Mouse (Mus musculus): Measurements from ENCODE around the gene Emp3. TPM values are rescaled to one million over a fixed set of nuclear protein-coding genes. Genes with fewer than 3 reads are reported as not detected.

The Emp3 gene
- total RNA-seq, 2 experiments from 2014 or later = 7.7 to 18.2 TPM

DNA sequence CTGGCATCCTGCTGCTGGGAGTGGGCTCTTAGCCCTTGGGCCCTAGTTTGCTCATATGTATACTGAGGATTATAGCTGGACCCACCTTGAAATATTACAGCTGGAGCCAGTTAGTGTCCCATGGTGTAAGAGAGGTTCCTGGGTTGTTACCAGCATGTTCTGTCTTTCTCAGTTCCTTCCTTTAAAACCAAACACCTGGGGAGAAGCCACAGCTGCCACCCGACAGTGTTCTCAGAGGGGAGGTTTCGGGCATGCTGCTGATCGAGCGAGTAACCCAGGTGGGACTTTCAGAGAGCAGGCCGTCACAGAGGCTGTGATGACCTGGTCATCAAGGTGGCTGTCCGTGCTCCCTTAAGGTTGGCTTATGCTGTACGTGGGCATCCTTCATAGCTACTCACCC lies 44.3 kb downstream of the Emp3 start:
- no peak for TF ChIP-seq CTCF (IDR thresholded peaks at IDR 0.05)
- H3K27ac ChIP-seq = no peak overlapping the region
- no peak overlapping the region for H3K4me3 ChIP-seq
- no peak for DNase-seq
- intact Hi-C loops (cut with DNase I) = no loop called here

DNA sequence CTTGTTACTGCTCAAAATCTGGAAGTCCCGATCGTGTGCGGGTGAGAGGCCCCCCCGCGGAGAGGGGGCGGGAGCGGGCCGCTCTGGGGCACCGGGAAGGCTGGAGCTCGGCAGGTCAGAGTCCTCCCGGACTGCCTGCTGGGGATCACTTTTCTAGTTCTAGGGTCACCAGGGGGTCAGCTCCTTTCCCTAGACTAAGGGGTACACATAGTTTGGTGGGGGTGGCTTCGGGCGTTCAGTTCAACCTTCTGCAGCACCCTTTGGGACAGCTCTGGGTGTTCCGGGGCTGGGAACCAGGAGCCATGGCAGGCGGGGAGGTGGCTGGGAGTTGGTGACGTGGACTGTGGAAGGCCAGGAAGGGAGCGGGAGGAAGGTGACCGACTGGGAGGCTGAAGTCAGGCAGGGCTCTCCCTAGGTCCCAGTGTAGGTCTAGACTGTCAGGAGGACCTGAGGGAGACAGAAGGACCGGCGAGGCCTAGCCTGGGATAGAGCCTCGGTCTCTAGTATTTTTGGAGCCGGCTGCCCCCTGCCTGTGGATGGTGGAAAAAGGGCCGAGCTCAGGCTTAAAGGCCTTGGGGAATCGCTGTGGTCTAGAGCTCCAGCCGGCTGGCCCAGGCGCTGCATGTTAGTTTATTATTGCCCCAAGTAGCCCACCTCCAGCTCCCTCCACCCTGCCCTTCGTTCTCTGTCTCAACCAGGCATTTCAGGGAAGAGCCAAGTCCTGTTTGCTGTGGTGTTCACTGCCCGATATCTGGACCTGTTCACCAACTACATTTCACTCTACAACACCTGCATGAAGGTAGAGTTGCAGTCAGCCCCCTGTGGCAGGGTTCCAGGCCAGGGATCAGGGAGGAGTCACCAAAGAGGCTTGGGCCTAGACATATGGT lies 47.9 kb downstream of the Emp3 start:
- intact Hi-C loops (cut with DNase I) = loop anchor here (2.0 kb wide), 1 partner anchor 23 kb away; the partner anchor contains the start of genes Syngr4 and Tmem143
- peak overlapping the region; percentile 97 for H3K4me3 ChIP-seq
- DNase-seq = peak; percentile 70

DNA sequence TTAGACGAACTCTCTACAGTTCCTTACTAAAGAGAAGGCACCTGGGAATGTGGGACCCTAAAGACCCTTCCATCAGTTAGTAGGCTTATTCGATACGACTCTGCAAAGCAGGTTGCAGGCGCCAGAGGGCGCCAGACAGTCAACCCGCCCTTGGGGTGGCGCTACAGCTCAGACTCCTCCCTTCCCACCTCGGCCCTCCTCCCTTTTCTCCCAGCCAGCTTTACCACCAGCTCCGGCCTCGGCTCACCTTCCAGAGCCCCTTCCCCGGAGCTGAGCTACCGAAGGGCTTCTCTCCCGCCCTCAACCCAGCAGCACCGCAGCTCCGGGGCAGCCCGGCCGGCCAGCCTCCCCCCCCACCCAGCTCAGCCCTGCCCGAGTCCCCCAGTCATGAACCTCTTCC lies 48.6 kb downstream of the Emp3 start, which contains the start of gene Kdelr1:
TSS of gene Kdelr1 (plus strand) at position 149 of the 400 bp plus-strand sequence.
- H3K27ac ChIP-seq = peak within 1 kb of the TSS; percentile 95
- intact Hi-C loops (cut with DNase I) = loop anchor here (1.0 to 2.0 kb wide), 3 partner anchors 24 to 137 kb away; partner anchors contain the start of genes Syngr4 and Tmem143
- peak; percentile 92 for DNase-seq
- H3K4me3 ChIP-seq = peak within 1 kb of the TSS; percentile 97
- no peak; the same call in 1 of the 2 replicates for TF ChIP-seq CTCF (IDR thresholded peaks at IDR 0.05)

More for the DNA sequence above, 47.9 kb downstream of the Emp3 start:
- TF ChIP-seq CTCF (IDR thresholded peaks at IDR 0.05) = peak; percentile 45
- peak overlapping the region; percentile 95 for H3K27ac ChIP-seq

DNA sequence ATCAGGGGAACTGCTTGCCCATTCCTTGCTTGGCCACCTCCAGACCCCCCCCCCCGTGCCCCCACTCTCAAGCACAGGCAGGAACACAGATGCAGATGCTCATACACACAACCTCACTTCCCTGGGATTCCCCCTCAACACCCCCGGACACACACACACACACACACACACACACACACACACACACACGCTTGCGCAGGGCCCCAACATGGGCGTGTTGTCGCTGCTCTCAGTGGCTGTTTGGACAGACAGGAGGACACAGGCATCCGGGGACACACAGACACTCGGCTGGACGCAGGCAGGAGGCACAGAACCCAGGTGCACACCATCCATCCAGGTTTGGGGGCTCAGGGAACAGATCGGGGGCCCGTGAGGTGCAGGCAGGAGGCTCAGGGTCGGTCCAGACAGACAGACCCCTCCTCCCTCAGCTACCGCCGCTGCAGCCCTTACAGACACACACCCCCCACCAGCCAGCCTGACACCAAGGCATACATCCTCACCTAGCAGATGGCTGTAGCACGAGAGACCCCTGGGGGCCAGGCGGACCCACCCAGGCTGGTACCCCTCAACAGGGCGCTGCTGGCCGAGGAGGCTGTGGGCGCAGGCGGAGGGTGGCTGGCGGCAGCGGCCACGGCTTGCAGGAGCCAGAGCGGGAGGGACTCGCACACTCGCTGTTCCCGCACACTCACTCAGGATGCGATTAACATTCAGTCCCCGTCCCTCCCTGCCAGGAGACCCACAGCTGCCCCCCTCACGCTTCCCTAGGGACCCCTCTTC lies 50.7 kb downstream of the Emp3 start:
- no peak overlapping the region for H3K27ac ChIP-seq
- DNase-seq = peak; percentile 30
- intact Hi-C loops (cut with DNase I) = no loop called here
- TF ChIP-seq CTCF (IDR thresholded peaks at IDR 0.05) = no peak
- no peak overlapping the region for H3K4me3 ChIP-seq

DNA sequence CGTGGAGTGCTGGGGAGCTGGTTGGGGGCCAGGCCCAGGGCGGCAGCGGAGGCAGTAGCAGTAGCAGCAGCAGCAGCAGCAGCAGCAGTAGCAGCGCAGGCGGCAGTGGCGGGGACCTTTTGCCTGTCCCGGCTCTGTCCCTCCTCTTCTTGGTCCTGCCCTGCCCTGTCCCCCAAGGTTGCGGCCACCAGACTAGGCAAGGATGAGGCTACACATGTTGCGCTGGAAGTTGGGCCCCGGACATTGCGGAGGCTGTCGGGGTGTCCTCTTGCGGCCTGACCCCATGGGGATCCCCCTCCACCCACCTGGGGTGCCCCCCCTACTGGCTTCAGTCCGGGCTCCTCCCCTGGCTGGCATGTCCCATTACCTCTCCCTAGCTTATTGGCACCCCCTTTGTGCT lies 51.4 kb downstream of the Emp3 start:
- peak; percentile 29 for DNase-seq

DNA sequence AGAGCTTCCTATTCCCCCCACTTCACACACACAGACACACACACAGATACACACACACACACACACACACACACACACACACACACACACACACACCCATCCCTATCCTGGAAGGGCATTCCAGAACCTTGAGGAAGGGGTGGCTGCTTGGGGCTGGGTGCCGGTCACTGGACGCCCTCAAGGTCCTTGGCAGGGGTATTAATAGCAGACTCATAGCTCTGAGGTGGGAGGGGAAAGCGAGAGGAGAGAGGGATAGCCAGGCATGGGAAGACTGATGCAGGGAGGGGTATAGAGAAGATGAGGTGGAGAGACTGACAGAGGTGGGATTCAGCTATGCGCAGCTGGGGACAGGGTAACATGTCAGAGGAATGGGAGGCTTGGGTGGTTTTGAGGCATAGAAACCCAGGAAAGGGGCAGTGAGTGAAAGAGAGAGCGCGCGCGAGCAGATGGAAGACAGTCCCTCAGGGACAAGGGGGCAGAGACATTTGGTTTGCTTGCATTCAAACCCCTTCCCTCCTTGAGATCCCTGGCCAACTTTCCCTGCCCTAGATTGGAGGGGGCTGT lies 52.0 kb downstream of the Emp3 start:
- no peak overlapping the region for H3K4me3 ChIP-seq
- no peak overlapping the region for H3K27ac ChIP-seq
- intact Hi-C loops (cut with DNase I) = no loop called here
- TF ChIP-seq CTCF (IDR thresholded peaks at IDR 0.05) = no peak
- peak; percentile 17 for DNase-seq

More for the DNA sequence above, 51.4 kb downstream of the Emp3 start:
- H3K4me3 ChIP-seq = no peak overlapping the region
- H3K27ac ChIP-seq = no peak overlapping the region
- no peak for TF ChIP-seq CTCF (IDR thresholded peaks at IDR 0.05)
- intact Hi-C loops (cut with DNase I) = no loop called here

Other genes starting within 250 kb of the Emp3 start
- gene Ntn5, start 237.4 kb downstream of the Emp3 start, total RNA-seq (2021) = under 1 TPM; 0.20 to 0.50 TPM
- gene Sec1, start 227.0 kb downstream of the Emp3 start, total RNA-seq (2021) = under 1 TPM in 1 of 2 experiments, not detected in 1; 0.25 TPM
- 10 to 100 TPM in 1 of 2 experiments, 1 to 10 TPM in 1; 7.7 to 16.4 TPM for gene Car11, start 221.6 kb downstream of the Emp3 start, total RNA-seq (2021)
- 100 to 1,000 TPM in 1 of 2 experiments, 1 to 10 TPM in 1; 8.8 to 105 TPM for gene Dbp, start 216.3 kb downstream of the Emp3 start, total RNA-seq (2021)
- gene Rpl18, start 205.9 kb downstream of the Emp3 start, total RNA-seq (2021) = 100 to 1,000 TPM; 451 to 508 TPM
- gene Sphk2, start 203.4 kb downstream of the Emp3 start, total RNA-seq (2021) = 10 to 100 TPM; 14.4 to 15.8 TPM
- under 1 TPM; 0.08 to 0.31 TPM for gene Fam83e, start 200.2 kb downstream of the Emp3 start, total RNA-seq (2021)
- gene Spaca4, start 195.6 kb downstream of the Emp3 start, total RNA-seq (2021) = not detected
- gene Lmtk3, start 137.7 kb downstream of the Emp3 start, total RNA-seq (2021) = under 1 TPM in 1 of 2 experiments, not detected in 1; 0.06 TPM
- gene Sult2b1, start 136.7 kb downstream of the Emp3 start, total RNA-seq (2021) = not detected
- gene Cyth2, start 106.8 kb downstream of the Emp3 start, total RNA-seq (2021) = 10 to 100 TPM; 29.6 to 33.2 TPM
- gene Kcnj14, start 96.6 kb downstream of the Emp3 start, total RNA-seq (2021) = under 1 TPM in 1 of 2 experiments, not detected in 1; 0.20 TPM
- 10 to 100 TPM; 14.6 to 16.0 TPM for gene Grwd1, start 90.5 kb downstream of the Emp3 start, total RNA-seq (2021)
- 10 to 100 TPM; 63.2 to 65.6 TPM for gene Kdelr1, start 48.6 kb downstream of the Emp3 start, total RNA-seq (2021)
- under 1 TPM; 0.13 to 0.14 TPM for gene Grin2d, start 43.0 kb downstream of the Emp3 start, total RNA-seq (2021)
- gene Syngr4, start 24.7 kb downstream of the Emp3 start, total RNA-seq (2021) = not detected
- 10 to 100 TPM; 51.3 to 66.3 TPM for gene Tmem143, start 24.5 kb downstream of the Emp3 start, total RNA-seq (2021)
- under 1 TPM; 0.28 to 0.45 TPM for gene Ccdc114, start 2.7 kb upstream of the Emp3 start, total RNA-seq (2021)
- gene Abcc6, start 108.9 kb upstream of the Emp3 start, total RNA-seq (2021) = under 1 TPM in 1 of 2 experiments, not detected in 1; 0.20 TPM
- gene Nomo1, start 112.3 kb upstream of the Emp3 start, total RNA-seq (2021) = 10 to 100 TPM; 74.9 to 78.9 TPM
- gene Kcnj11, start 179.4 kb upstream of the Emp3 start, total RNA-seq (2021) = 100 to 1,000 TPM; 109 to 121 TPM

Data from gastrocnemius, adult 2 months (tissue).